Mouse (Mus musculus): ENCODE results near the gene Nfib.
A peak's percentile ranks its signal among the peaks of the same experiment; 100 is the strongest.

Gene Nfib

DNA sequence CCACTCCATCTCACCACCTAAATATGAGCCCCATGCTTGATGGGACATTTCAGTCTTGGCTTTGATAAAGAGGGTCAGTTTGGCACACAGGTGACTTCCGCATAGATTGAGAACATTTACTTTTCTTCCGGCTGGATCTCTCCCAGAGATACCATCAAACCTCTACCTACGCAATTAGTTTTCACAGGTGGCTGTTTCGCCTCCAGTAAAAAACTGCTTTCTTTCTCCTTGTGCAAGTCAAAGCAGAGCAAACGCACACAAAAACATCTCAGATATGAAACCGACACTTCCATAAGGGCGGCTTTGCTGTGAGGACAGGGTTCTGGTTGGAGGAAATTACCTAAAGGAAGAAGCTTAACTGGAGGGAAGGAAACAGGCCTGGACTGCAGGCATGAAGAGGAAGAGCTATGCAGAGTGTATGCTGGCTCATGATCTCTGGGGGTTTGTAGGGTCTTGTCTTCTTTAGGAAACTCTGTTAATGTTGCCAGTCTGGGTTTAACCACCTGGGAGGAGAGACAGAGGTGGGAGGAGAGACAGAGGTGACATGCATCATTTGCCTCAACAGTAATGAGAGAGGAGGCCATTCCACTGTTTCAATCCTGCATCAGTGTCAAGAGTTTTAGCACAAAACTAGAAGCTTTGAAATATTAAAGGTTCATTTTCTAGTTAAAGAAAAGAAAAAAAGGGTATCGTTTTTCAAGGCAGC lies 249.8 kb downstream of the Nfib start:
- no peak for DNase-seq

DNA sequence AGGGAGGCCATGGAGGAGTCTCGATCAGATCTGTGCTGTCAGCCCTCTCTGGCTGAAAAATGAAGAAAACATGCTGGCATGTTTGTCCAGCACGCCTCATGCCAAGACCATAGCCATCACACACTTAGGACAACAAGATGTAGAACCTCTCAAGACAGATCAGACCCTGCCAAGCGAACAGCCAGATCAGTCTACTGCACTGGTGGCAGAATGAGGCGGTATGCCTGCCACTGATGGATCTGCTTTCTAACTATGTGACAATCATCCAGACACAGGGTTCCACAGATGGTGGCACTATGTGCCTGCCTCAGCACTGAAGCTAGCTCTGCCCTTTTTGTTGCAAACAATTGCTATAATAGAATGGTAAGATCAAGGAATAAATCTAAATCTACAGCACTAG lies 250.6 kb downstream of the Nfib start:
- DNase-seq = no peak

DNA sequence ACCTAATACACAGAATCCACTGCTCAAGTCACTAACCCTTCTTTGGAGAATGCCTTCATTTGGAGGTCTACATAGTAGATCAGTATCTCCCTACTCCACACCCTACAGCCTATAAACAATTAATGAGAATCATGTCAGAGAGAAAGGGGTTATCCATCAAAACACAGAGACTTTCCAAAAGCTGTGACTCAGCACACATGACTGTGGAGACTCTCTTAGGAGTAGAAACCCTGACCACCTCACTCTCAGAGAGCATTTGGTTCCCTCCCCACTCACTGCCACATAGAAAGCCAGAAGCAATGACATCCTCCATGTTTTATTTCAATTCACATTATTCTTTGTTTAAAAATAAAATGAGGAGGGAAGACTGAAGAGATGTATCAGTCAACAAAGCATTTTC lies 252.2 kb downstream of the Nfib start:
- no peak for DNase-seq

DNA sequence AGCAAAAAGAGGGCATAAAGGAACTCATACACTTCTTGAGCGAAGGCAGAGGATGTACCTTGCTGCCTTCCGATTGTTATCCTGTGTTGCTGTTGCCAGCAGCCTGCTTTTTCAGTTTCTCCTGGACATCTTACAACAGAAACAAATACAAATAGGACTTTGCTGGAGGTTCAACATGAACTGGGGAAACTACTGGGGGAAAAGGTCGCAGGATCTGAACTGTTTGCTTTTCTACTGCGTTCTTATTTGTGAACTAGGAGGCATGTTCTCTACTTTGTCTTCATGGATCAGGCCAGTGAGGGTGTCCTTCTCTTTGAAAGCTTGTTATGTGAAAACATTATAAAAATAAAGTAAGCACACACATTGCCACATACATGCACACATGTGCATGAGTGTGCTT lies 252.6 kb downstream of the Nfib start:
- no peak for DNase-seq

DNA sequence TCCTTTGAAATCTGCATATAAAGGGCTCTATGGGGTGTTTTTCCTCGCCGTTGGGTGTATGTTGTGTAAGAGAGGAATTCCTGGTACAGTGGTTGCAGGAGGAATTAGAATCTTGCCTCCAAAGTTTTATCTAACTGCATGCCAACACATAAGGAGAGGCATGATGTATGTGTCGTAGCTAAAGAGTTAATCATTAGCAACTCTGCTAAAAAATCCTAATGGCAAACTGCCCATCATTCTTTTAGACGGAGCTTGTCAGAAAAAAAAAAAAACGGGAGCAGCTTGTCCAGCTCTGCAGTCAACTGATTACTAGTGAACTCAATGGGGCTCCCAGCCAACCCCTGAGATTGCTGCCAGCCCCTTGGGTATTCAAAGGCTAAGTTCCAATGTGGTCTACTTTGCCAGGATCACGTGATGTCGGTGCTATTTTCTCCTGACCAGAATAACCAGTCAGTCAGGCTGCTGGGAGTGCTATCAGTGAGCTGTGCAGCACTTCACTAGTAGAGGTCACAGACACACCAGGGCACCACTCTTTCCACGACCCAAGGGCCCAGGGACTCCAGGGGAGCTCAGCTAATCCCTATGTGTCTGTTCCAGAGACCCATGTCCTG lies 258.4 kb downstream of the Nfib start:
- no peak for DNase-seq

DNA sequence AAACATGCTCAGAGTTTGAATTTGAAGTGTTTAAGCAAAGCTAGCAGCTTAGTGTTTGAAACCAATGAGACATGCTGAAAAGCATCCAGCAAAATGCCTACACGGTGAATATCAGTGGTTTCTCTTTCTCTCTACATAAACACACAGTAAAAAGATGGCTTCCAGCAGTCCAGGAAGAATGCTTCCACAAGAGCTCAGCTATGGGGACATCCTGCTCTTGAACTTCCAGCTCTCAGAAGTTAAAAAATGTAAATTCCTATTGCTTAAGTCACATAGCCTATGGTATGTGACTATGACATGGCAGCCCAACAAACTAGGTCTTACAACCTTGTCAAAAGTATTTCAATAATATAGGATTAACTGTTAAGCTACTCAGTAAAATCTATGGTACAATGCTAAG lies 261.5 kb downstream of the Nfib start:
- DNase-seq = no peak

DNA sequence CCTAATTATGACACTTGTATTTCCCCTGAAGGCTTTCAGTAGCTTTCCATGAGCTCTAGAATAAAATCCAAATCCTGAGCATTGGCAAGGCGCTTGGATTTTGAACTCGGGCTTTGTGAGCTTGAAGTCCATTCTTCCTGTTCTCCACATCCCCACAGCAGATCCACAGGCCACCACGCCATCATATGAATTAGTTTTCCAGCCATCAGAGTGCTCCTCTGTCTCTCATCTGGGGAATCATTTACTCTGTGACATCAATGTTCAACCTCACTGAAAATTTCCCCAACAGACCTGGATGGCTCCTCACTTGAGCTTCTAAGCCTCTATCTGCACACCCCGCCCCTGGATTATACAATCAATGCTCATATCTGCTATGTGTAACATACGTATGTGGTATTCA lies 262.1 kb downstream of the Nfib start:
- DNase-seq = no peak

DNA sequence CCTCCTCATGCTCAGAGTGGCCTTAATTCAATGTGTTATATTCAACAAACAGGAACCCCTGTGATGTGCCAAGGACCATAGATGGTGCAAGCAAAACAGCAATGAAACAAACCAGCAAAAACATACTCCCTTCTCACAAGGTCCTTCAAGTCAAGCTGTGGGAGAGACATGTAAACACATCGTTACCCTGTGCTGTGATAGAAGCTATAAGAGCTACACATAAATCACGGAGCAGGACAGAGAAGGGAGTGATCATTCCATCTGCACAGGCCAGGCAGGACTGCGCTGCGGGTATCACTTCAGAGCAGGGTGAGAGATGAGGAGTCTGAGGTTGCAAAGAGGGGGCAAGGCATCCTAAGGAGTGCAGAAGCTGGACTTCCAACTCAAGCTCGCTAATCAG lies 262.5 kb downstream of the Nfib start:
- DNase-seq = no peak

DNA sequence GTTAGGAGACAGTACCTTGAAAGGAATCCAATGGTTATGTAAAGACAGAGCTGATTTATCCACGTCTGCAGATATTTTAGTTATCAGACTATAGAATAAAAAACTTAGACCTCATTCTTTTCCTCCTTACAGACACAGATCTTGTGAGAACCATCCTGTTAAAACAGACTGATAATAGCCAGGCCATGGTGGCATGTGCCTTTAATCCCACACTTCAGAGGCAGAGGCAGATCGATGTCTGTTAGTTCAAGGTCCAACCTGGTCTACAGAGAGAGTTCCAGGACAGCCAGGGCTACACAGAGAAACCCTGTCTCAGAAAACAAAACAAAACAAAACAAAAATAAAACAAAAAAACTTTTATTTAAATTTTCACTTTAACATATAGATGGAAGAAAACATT lies 264.9 kb downstream of the Nfib start:
- no peak for DNase-seq

DNA sequence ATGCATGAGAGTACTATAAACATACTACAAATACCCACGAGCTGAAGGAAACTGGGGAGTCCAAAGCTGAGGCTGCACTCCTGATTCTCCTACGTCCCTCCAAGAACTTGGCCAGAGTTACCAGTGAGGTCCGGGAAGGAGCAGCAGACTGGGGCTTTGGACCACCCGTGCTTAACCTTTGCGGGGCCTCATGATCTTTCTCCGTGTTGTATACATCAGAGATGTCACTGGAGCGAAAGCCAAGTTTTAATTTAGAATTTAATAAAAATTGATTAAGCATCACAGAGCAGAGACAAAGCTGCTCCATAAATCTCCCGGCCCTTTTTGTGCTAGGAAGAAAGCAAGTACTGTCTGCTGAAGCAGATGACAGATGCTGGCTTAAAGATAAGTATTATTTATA lies 265.7 kb downstream of the Nfib start:
- no peak for DNase-seq

DNA sequence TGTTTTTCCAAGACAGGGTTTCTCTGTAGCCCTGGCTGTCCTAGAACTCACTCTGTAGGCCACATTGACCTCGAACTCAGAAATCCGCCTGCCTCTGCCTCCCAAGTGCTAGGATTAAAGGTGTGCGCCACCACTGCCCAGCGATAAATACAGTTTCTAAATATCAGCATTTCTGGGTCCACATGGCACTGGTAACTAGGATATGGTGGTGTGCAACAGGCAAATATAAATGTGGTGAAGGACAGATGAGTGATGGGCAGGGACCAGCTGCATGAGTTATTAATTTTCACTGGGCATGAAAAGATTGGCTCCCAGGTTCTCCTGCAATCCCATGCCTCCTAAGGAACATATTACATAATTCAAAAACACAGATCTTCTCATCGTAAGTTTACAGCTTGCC lies 266.9 kb downstream of the Nfib start:
- DNase-seq = no peak

DNA sequence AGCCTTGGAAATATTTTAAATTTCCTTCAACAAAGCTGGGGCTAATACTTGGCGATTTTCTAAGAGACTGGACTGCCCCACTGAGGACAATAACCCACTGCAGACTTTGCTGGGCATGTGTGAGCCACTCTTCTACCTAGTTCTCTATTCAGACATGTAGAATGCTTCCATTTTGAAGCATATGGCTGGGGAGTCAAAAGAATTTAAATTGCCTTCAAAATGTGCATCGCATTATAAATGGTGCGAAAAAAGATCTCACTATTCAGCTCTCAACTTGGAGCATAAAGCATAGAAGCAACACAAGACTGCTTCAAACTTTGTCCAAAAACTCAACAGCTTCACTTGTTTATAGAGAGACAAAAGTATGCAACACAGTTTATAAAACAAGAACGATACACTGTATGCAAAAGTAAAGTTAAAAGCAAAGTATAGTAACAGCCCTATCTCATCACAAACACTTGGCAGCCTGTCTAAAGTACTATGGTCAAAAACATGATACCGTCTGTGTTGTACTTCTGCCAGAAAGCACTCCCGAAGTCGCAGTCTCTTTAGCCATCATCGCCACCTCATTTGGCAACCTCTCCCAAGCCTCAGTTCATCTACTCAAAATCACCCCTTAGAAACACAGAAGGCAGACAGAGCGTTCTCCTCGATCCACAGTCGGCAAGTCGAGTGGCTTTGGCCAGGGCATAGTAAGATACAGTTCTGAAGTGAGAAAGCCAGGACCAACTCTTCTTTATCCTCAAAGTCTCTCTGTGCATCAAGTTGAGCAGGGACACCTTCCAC lies 267.8 kb downstream of the Nfib start:
- DNase-seq = no peak

DNA sequence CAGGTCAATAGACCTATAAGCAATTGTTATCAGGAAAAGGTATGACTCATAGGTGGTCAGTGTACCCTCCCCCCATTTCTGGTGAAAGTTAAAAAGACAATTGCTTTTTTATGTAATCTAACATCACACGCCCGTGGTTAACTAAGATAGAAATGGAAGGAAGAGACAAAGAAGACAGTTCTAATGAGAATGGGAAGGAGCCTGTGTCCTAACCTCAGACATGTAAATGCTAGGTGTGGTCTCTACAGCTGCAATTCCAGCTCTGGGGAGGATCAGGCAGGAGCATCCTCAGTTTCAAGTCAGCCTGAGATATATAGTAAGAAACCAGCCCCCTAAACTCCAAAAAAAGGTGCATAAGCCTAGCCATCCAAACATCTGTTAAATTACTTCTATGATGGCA lies 268.9 kb downstream of the Nfib start:
- no peak for DNase-seq

DNA sequence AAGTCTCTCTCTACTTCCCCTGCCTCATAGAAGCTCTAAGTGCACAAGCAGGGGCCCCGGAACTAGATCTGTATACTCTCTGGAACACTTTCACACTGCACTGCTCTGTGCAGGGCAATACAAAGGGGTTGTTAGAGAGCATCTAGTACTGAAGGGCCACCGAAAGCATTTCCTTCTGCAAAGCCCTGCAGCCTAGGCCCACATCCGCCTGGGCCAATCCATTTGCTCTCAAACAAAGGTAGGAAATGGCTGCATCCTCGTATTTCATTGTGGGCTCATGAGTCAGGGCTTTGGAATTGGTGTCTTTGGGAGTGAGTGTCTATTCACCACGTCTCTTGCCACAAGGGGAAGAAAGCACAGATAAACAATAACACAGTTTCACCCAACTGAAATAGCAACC lies 269.8 kb downstream of the Nfib start:
- DNase-seq = peak; percentile 41

DNA sequence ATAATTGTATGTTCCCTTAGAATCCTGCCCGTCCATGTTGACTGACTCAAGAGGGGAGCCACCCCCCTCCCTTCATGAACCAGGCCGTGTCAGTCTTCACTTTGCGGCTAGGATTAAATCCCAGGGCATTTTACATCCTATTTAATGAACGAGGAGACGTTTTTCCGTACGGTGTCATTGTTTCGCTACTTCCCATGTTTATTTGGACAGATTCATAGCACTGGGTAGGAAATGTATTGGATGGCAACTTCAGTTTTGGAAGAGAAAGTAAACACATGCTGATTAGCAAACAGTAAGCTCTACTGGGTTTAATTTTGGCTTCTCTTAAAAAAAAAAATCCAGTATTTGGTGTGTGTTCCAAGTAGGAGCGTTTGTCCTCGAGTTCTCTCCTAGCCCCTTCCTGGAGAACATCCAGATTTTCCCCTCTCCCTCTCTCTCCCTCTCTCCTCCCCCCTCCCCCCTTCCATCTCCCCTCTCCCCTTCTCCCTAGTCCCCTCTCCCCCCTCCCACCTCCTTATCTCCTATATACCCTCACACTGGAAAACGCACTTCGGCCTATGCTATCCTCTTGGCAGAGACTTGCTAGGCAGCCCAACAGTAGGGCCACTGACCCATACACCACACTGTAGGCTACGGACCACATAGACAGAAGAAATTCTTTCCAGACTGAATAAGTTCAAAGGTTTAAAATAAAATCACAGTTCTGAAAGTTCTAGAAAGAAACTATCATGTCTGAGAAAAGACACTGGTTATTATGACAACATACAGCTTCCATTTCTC lies 271.4 kb downstream of the Nfib start:
- no peak for DNase-seq

DNA sequence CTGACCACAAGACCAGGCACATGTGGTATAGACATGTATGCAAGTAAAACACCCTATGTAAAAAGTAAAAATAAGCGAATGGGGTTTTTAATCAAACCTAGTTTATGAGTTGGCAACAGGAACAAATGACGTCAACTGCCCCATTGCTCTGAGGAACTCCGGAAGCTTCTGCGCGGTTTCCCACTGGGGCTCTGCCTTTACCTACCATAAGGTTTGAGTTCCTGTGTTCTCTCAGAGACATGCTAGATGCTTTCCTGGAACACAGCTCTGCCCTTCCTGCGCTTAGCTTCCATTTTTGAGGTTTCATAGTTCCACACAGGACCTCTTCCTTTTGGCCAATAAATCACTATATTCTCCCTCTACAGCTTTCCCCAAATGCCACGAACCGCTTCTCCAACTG lies 273.7 kb downstream of the Nfib start:
- DNase-seq = no peak

DNA sequence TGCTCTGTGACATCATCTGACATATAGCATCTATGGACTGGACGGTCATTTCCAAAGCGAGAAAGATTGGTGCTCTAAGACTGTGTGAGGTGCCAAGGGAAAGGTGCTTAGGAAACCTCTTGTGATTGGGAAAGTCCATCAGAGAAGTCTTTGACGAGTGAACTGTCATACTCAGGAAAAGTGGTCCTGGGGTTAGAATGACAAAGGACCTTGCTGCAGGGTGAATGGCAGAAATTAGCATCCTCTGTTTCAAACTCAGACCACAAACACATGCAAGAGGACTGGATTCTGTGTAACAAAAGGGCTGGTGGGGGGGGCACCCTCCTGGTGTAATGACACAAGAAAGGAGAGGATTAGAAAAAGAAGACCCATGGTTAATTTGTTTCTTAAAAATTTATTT lies 274.7 kb downstream of the Nfib start:
- DNase-seq = no peak

DNA sequence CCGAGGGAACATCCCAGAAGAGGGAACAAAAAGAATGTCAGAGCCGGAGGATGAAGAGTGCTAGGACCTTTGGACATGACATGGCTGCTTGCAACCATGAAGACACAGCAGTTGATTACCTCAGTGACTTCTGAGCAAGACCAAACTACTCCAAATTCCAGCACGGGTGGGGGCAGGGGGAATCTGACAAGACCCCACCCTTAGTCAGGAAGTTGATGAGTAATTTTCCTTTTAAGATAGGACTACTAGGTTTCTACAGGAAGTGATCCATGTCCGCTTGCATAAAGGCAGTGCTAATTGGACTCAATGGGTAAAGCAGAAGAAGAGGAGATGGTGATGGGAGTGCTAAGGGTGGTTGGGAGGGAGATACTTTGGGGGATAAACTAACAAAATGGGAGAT lies 279.3 kb downstream of the Nfib start:
- DNase-seq = no peak

DNA sequence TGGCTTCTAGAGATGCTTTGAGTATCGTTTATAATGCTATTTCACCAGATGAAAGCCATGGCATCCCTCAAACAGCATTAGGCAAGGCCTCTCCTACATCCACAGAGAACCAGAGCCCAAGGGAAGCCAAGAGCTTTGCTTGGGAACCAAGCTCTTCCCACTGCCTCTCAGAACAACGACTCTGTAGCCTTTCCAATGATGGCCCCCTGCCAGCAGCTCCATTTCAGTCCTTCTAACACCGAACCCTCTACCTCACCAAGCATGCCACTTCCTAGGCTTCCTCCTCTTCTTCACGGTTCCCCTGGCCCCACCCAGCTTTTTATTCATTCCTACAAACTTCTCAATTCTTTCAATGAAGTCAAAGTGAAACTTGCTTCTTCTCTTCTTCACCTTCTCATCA lies 287.3 kb downstream of the Nfib start:
- no peak for DNase-seq

DNA sequence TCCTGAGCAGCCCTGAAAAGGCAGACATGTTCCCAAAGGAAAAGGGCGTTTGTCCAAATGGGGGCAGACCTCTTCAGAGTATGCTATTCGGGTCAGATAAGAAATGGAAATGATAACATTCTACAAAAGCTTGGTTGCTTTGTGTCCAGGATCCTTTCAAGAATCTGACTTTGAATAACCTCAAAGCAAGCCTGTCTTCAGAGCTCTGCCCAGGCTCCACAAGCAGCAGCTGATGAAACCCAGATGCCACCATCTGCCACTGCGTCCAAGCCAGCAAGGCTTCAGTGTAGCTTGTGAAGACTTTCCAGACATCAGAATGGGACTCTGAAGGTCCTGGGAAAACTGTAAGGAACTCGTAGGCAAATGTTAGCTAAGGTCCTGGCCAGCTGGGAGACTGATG lies 289.7 kb downstream of the Nfib start:
- no peak for DNase-seq

DNA sequence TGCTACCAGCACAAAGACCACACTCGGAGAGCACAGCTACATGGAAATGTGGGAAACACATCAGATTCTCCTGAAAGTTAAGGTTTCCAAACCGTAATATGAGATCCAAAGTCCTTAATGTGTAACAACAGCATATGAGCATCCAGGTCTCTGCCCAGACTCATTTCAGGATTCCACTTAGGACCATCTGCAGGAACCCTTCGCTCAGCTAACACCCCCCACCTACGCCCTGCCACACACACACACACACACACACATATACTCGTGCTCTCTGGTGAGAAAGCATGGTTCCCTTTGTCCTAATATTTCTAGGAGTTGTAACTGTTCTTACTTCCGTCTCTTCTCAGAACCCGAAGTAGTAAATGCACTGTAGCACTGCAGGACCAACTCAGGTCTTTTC lies 292.9 kb downstream of the Nfib start:
- no peak for DNase-seq

DNA sequence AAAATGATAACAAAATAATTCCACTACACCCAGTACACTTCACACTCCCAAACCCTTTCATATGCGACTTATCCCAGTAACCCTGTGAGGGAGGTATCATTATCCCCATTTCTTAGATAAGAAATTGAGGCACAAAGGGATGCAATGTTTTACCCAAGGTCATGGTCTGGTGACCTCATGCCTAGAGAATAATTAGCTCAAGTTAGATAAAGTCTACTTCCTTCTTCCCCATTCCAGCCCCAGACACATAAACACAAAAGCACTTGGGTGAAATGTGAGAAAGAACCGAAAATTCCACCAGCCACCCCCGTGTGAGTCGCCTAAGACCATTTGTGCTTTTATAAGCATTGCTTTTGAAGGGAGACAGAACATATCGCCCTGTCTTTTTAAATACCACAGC lies 293.6 kb downstream of the Nfib start:
- no peak for DNase-seq

Data from embryo, embryonic 11 days (tissue).